Mouse (Mus musculus) liver, embryonic 11.5 days (tissue): Measurements from ENCODE around the gene Grk2. TPM values are rescaled to one million over a fixed set of nuclear protein-coding genes. Genes with fewer than 3 reads are reported as not detected.

Experiments
- ATAC-seq: fragments of 200-750 bp; cut with Nextera tagmentation; replicated peaks from 2 replicates; pipeline ENCODE4 v1.8.0; 2017; ENCODE audit warnings: moderate number of reproducible peaks, mild to moderate bottlenecking, moderate TSS enrichment, moderate library complexity; ENCODE audit not compliant: low FRiP score
- DNase-seq: peaks from one replicate; pipeline ENCODE4 v3.0.0-alpha.2; 2017; ENCODE audit warnings: low spot score
- H3K27ac ChIP-seq: fragments of 300-500 bp; sonication (generic); 2 replicates; pipeline ENCODE4 v1.5.1; 2014; ENCODE audit warnings: mild to moderate bottlenecking, low read depth, low read length, control low read depth
- H3K27me3 ChIP-seq: fragments of 300-500 bp; sonication (generic); replicated peaks from 2 replicates; pipeline ENCODE4 v1.6.1; 2014; ENCODE audit warnings: low read length, mixed read lengths; ENCODE audit not compliant: control insufficient read depth, insufficient read depth
- H3K36me3 ChIP-seq: fragments of 300-500 bp; sonication (generic); 2 replicates; pipeline ENCODE4 v1.6.1; 2014; ENCODE audit warnings: mild to moderate bottlenecking, low read length, moderate library complexity, mixed read lengths; ENCODE audit not compliant: control insufficient read depth, insufficient read depth
- H3K4me1 ChIP-seq: fragments of 300-500 bp; sonication (generic); replicated peaks from 2 replicates; pipeline ENCODE4 v1.6.1; 2014; ENCODE audit warnings: low read length, mixed read lengths; ENCODE audit not compliant: control insufficient read depth, insufficient read depth
- H3K4me2 ChIP-seq: fragments of 300-500 bp; sonication (generic); 2 replicates; pipeline ENCODE4 v1.6.1; 2014; ENCODE audit warnings: mild to moderate bottlenecking, control low read depth, moderate library complexity
- H3K4me3 ChIP-seq: fragments of 300-500 bp; sonication (generic); 2 replicates; pipeline ENCODE4 v1.5.1; 2014; ENCODE audit warnings: low read depth, low read length, control low read depth
- H3K9ac ChIP-seq: fragments of 300-500 bp; sonication (generic); 2 replicates; pipeline ENCODE4 v1.6.1; 2014; ENCODE audit warnings: low read depth, low read length, control low read depth
- H3K9me3 ChIP-seq: fragments of 300-500 bp; sonication (generic); 2 replicates; pipeline ENCODE4 v1.6.1; 2016; ENCODE audit warnings: low read length, inconsistent platforms, mixed read lengths; ENCODE audit not compliant: control insufficient read depth
- WGBS: fragments of 180-500 bp; shearing (Covaris S2); extraction: QIAGEN DNeasy Blood & Tissue Kit; methylation state at CpG from one replicate; pipeline ENCODE4 v1.1.7; 2014; 5-methylcytosine and 5-hydroxymethylcytosine counted together
- polyA plus RNA-seq: library from polyadenylated mRNA; unstranded; fragments of >200 nt; fragmentation: Nextera tagmentation; extraction: Ambion mirVana; gene quantifications from 2 replicates; pipeline ENCODE4 v1.2.1, GENCODE M21; 2014

Gene Grk2
- polyA plus RNA-seq, 1 experiment from 2014 or later = 23.1 TPM

- Histone ChIP-seq H3K4me2 (no peak overlapping the region), H3K9me3 (no peaks in the 10 kb centered on the region), H3K9ac (no peak overlapping the region), H3K36me3 (no peaks in the 10 kb centered on the region), H3K4me3 (no peak overlapping the region), H3K27me3 (0 out of 2 replicates have a peak, but pooled peaks cover 8% of the 10 kb centered on the region), H3K27ac (no peak overlapping the region), H3K4me1 (peaks cover 7% of the 10 kb centered on the region)
- no peak for ATAC-seq
- WGBS = 60% methylated on average over 6 of the region's 6 CpGs
- no peak for DNase-seq
Observed at GRCm38 (mm10) chr19:4270187-4270586, 35.8 kb downstream of the Grk2 start.

GRCm38 (mm10) chr19:4268566-4269361 is 37.3 kb downstream of the Grk2 start, which contains the start of gene Ssh3:
Gene Ssh3 (minus strand): TSS chr19:4269180.
- no peaks in the 10 kb centered on the region for H3K9me3 ChIP-seq
- H3K4me1 ChIP-seq = peaks cover 7% of the 10 kb centered on the region
- ATAC-seq (peak; percentile 76), DNase-seq (no peak)
- H3K36me3 ChIP-seq = no peaks in the 10 kb centered on the region
- no peak within 1 kb of the TSS for H3K27ac ChIP-seq
- WGBS = 10% methylated on average over 46 of the region's 46 CpGs
- peak within 1 kb of the TSS; percentile 55 for H3K9ac ChIP-seq
- peak within 1 kb of the TSS; percentile 87 for H3K4me2 ChIP-seq
- H3K27me3 ChIP-seq = 0 out of 2 replicates have a peak, but pooled peaks cover 8% of the 10 kb centered on the region
- peak within 1 kb of the TSS; percentile 51 for H3K4me3 ChIP-seq

- Histone ChIP-seq H3K27me3 (0 out of 2 replicates have a peak, but pooled peaks cover 8% of the 10 kb centered on the region), H3K4me2 (no peak overlapping the region), H3K9ac (no peak overlapping the region), H3K4me1 (peaks cover 14% of the 10 kb centered on the region), H3K27ac (no peak overlapping the region), H3K4me3 (no peak overlapping the region), H3K36me3 (no peaks in the 10 kb centered on the region), H3K9me3 (no peaks in the 10 kb centered on the region)
- no peak for DNase-seq
- ATAC-seq = no peak
- WGBS = 60% methylated on average over 4 of the region's 4 CpGs
Observed at GRCm38 (mm10) chr19:4265956-4266355, 40.1 kb downstream of the Grk2 start.

- Histone ChIP-seq H3K9ac (no peak overlapping the region), H3K27ac (no peak overlapping the region), H3K9me3 (no peaks in the 10 kb centered on the region), H3K4me3 (no peak overlapping the region), H3K27me3 (0 out of 2 replicates have a peak, but pooled peaks cover 5% of the 10 kb centered on the region), H3K4me1 (peaks cover 20% of the 10 kb centered on the region), H3K36me3 (no peaks in the 10 kb centered on the region), H3K4me2 (no peak overlapping the region)
- DNase-seq (no peak), ATAC-seq (no peak)
- WGBS = 89% methylated on average over 6 of the region's 6 CpGs
Observed at GRCm38 (mm10) chr19:4264171-4264780, 41.7 kb downstream of the Grk2 start.

GRCm38 (mm10) chr19:4263702-4264101 is 42.3 kb downstream of the Grk2 start:
- Histone ChIP-seq H3K4me2 (no peak overlapping the region), H3K9ac (no peak overlapping the region), H3K27me3 (0 out of 2 replicates have a peak, but pooled peaks cover 5% of the 10 kb centered on the region), H3K4me1 (peaks cover 15% of the 10 kb centered on the region), H3K27ac (no peak overlapping the region), H3K4me3 (no peak overlapping the region), H3K9me3 (no peaks in the 10 kb centered on the region), H3K36me3 (no peaks in the 10 kb centered on the region)
- ATAC-seq = no peak
- WGBS = 59% methylated on average over 14 of the region's 14 CpGs
- DNase-seq = no peak

- WGBS = 54% methylated on average over 6 of the region's 6 CpGs
- no peak for DNase-seq
- no peaks in the 10 kb centered on the region for H3K9me3 ChIP-seq
- H3K27ac ChIP-seq = no peak overlapping the region
- peaks cover 19% of the 10 kb centered on the region for H3K4me1 ChIP-seq
- H3K9ac ChIP-seq = no peak overlapping the region
- no peak overlapping the region for H3K4me3 ChIP-seq
- no peaks in the 10 kb centered on the region for H3K36me3 ChIP-seq
- no peak for ATAC-seq
- H3K4me2 ChIP-seq = no peak overlapping the region
- H3K27me3 ChIP-seq = 0 out of 2 replicates have a peak, but pooled peaks cover under 1% of the 10 kb centered on the region
Observed at GRCm38 (mm10) chr19:4262756-4263155, 43.3 kb downstream of the Grk2 start.

GRCm38 (mm10) chr19:4261038-4261698 is 44.9 kb downstream of the Grk2 start:
- H3K4me3 ChIP-seq = no peak overlapping the region
- peak; percentile 43; the same call in 1 of the 2 replicates for ATAC-seq
- H3K27me3 ChIP-seq = no peaks in the 10 kb centered on the region
- no peak overlapping the region for H3K4me2 ChIP-seq
- H3K9ac ChIP-seq = no peak overlapping the region
- DNase-seq = no peak
- no peak overlapping the region for H3K27ac ChIP-seq
- no peaks in the 10 kb centered on the region for H3K9me3 ChIP-seq
- no peaks in the 10 kb centered on the region for H3K36me3 ChIP-seq
- 57% methylated on average over 8 of the region's 8 CpGs for WGBS
- H3K4me1 ChIP-seq = peaks cover 21% of the 10 kb centered on the region

- ATAC-seq (peak; percentile 14; the same call in 1 of the 2 replicates), DNase-seq (no peak)
- Histone ChIP-seq H3K27ac (no peak overlapping the region), H3K4me3 (peak overlapping the region; percentile 70), H3K27me3 (no peaks in the 10 kb centered on the region), H3K4me2 (peak overlapping the region; percentile 98), H3K36me3 (no peaks in the 10 kb centered on the region), H3K9ac (peak overlapping the region; percentile 39), H3K4me1 (peaks cover 17% of the 10 kb centered on the region), H3K9me3 (no peaks in the 10 kb centered on the region; the same call in 1 of the 2 replicates)
- 35% methylated on average over 12 of the region's 12 CpGs for WGBS
Observed at GRCm38 (mm10) chr19:4257897-4258252, 48.1 kb downstream of the Grk2 start.
